Mouse (Mus musculus): ENCODE data around the gene Erich4.

GRCm38 (mm10) chr7:25658657-25659472 lies 43.2 kb upstream of the Erich4 start, which contains the start of the genes Bckdha and Exosc5:
- TF ChIP-seq CTCF (IDR thresholded peaks at IDR 0.05; ENCODE audit: borderline replicate concordance, control insufficient read depth, extremely low read depth, insufficient read depth, low read length, poor library complexity) (peak; percentile 60; the same call in 1 of the 2 replicates), POLR2A (IDR thresholded peaks at IDR 0.05; ENCODE audit: control insufficient read depth, extremely low read depth, insufficient read depth, low read length, poor library complexity) (peak; percentile 70; the same call in 1 of the 2 replicates)
